Mouse (Mus musculus) heart, postnatal 0 days (tissue): ENCODE results near the gene Gfod1.

ENCODE experiments used
- CTCF ChIP-seq: IDR thresholded peaks from 2 replicates; pipeline ENCODE4 v1.5.1; 2016; ENCODE audit warnings: antibody characterized with exemption, control low read depth, low read depth
- EP300 ChIP-seq: IDR thresholded peaks from 2 replicates; pipeline ENCODE4 v1.6.1; 2016; ENCODE audit warnings: antibody characterized with exemption, low read depth

GRCm38 (mm10) chr13:43210956-43211355 is 93.0 kb downstream of the Gfod1 start:
- TF ChIP-seq CTCF (no peak), EP300 (no peak)
